Mouse (Mus musculus) bone marrow, adult 2 months (tissue): ENCODE measurements at regions not wholly inside any gene's neighbourhood (a gene's known extent, or its start where the extent isn't known, plus 50 kb on each side); places are given as distances from the start of the nearest gene placed in this dataset.

Source experiments
- CTCF ChIP-seq: fragments of 200-500 bp; IDR thresholded peaks from 2 replicates; pipeline ENCODE4 v1.5.1; 2011; ENCODE audit warnings: low read length, control low read depth; ENCODE audit not compliant: control insufficient read depth, insufficient read depth
- POLR2A ChIP-seq: fragments of 200-500 bp; IDR thresholded peaks from 2 replicates; pipeline ENCODE4 v1.6.1; 2011; ENCODE audit warnings: low read depth, mild to moderate bottlenecking, control low read depth, low read length, borderline replicate concordance; ENCODE audit not compliant: control insufficient read depth

GRCm38 (mm10) chr10:126770446-126771020, 130.6 kb downstream of the Atp23 start:
- TF ChIP-seq CTCF (no peak), POLR2A (no peak)
